In genomic region chr9:106171346-106172158, GRCm38 (mm10) we compare ENCODE assay signal across 8 mouse cellular contexts. TPM values are rescaled to one million over a fixed set of nuclear protein-coding genes. Genes with fewer than 3 reads are reported as not detected.
DNase-seq lines count a peak whose midpoint lies in the region; ATAC-seq and TF ChIP-seq lines count a peak whose summit lies in the region.

No protein-coding gene starts in this region.

- H3K36me3 ChIP-seq in erythroblast, embryonic 14.5 days (ENCODE audit: control insufficient read depth): peaks cover 27% of the 10 kb centered on the region
- H3K36me3 ChIP-seq in heart, embryonic 11.5 days (ENCODE audit: control insufficient read depth, insufficient read depth, low read length): no peaks in the 10 kb centered on the region
- peaks cover 4% of the 10 kb centered on the region for H3K36me3 ChIP-seq in kidney, embryonic 14.5 days (ENCODE audit: control insufficient read depth, insufficient read depth, low read length)
- peaks cover 5% of the 10 kb centered on the region; the same call in 1 of the 2 replicates for H3K36me3 ChIP-seq in liver, embryonic 11.5 days (ENCODE audit: control insufficient read depth, insufficient read depth, low read length)
- H3K36me3 ChIP-seq in midbrain, postnatal 0 days (ENCODE audit: insufficient read depth, low read length): 0 out of 2 replicates have a peak, but pooled peaks cover 2% of the 10 kb centered on the region
- H3K36me3 ChIP-seq in stomach, embryonic 14.5 days (ENCODE audit: control insufficient read depth, insufficient read depth, low read length): no peaks in the 10 kb centered on the region

- peak overlapping the region; percentile 95 for H3K4me3 ChIP-seq in erythroblast, embryonic 14.5 days (replicated peaks)
- peak overlapping the region; percentile 98 for H3K4me3 ChIP-seq in heart, embryonic 11.5 days (ENCODE audit: low read depth, low read length)
- peak overlapping the region; percentile 96 for H3K4me3 ChIP-seq in kidney, embryonic 14.5 days (ENCODE audit: low read length)
- peak overlapping the region; percentile 85 for H3K4me3 ChIP-seq in liver, embryonic 11.5 days (ENCODE audit: low read depth, low read length)
- H3K4me3 ChIP-seq in midbrain, postnatal 0 days (ENCODE audit: low read depth, low read length): peak overlapping the region; percentile 98
- peak overlapping the region; percentile 97 for H3K4me3 ChIP-seq in stomach, embryonic 14.5 days (ENCODE audit: low read depth, low read length)

- H3K9me3 ChIP-seq in erythroblast, embryonic 14.5 days (ENCODE audit: control insufficient read depth, low read length): no peaks in the 10 kb centered on the region
- H3K9me3 ChIP-seq in heart, embryonic 11.5 days (replicated peaks; ENCODE audit: control insufficient read depth, low read length): no peaks in the 10 kb centered on the region
- H3K9me3 ChIP-seq in kidney, embryonic 14.5 days (ENCODE audit: control insufficient read depth, low read length): no peaks in the 10 kb centered on the region
- no peaks in the 10 kb centered on the region for H3K9me3 ChIP-seq in liver, embryonic 11.5 days (ENCODE audit: control insufficient read depth, low read length)
- no peaks in the 10 kb centered on the region for H3K9me3 ChIP-seq in midbrain, postnatal 0 days (ENCODE audit: low read length)
- H3K9me3 ChIP-seq in stomach, embryonic 14.5 days (ENCODE audit: control insufficient read depth, low read depth, low read length): no peaks in the 10 kb centered on the region

- H3K9ac ChIP-seq in heart, embryonic 11.5 days (ENCODE audit: low read depth, low read length): peak overlapping the region; percentile 97
- peak overlapping the region; percentile 97 for H3K9ac ChIP-seq in kidney, embryonic 14.5 days (ENCODE audit: low read depth, low read length)
- peak overlapping the region; percentile 92 for H3K9ac ChIP-seq in liver, embryonic 11.5 days (ENCODE audit: low read depth, low read length)
- H3K9ac ChIP-seq in midbrain, postnatal 0 days (replicated peaks; ENCODE audit: low read length, poor library complexity, severe bottlenecking): peak overlapping the region; percentile 96
- H3K9ac ChIP-seq in stomach, embryonic 14.5 days (replicated peaks; ENCODE audit: low read depth, low read length): peak overlapping the region; percentile 95

- H3K27ac ChIP-seq in heart, embryonic 11.5 days (ENCODE audit: low read depth, low read length): peak overlapping the region; percentile 97
- H3K27ac ChIP-seq in kidney, embryonic 14.5 days (ENCODE audit: low read depth, low read length): peak overlapping the region; percentile 96
- H3K27ac ChIP-seq in liver, embryonic 11.5 days (ENCODE audit: low read depth, low read length): peak overlapping the region; percentile 93
- H3K27ac ChIP-seq in midbrain, postnatal 0 days (ENCODE audit: low read depth, low read length): peak overlapping the region; percentile 98
- peak overlapping the region; percentile 95 for H3K27ac ChIP-seq in stomach, embryonic 14.5 days (ENCODE audit: low read length)

- peak overlapping the region; percentile 82 for H3K4me2 ChIP-seq in heart, embryonic 11.5 days
- peak overlapping the region; percentile 69 for H3K4me2 ChIP-seq in kidney, embryonic 14.5 days (replicated peaks; ENCODE audit: low read depth, low read length)
- H3K4me2 ChIP-seq in liver, embryonic 11.5 days: peak overlapping the region; percentile 84
- peak overlapping the region; percentile 72 for H3K4me2 ChIP-seq in midbrain, postnatal 0 days (ENCODE audit: low read depth, low read length, poor library complexity, severe bottlenecking)
- peak overlapping the region; percentile 58 for H3K4me2 ChIP-seq in stomach, embryonic 14.5 days (replicated peaks; ENCODE audit: low read depth, low read length)

- H3K27me3 ChIP-seq in erythroblast, embryonic 14.5 days (ENCODE audit: control insufficient read depth): no peaks in the 10 kb centered on the region
- no peaks in the 10 kb centered on the region for H3K27me3 ChIP-seq in heart, embryonic 11.5 days (ENCODE audit: control insufficient read depth, insufficient read depth, low read length)
- H3K27me3 ChIP-seq in kidney, embryonic 14.5 days (ENCODE audit: control insufficient read depth, insufficient read depth, low read length): no peaks in the 10 kb centered on the region
- no peaks in the 10 kb centered on the region for H3K27me3 ChIP-seq in liver, embryonic 11.5 days (replicated peaks; ENCODE audit: control insufficient read depth, insufficient read depth, low read length)
- no peaks in the 10 kb centered on the region for H3K27me3 ChIP-seq in midbrain, postnatal 0 days (ENCODE audit: insufficient read depth, low read length)
- H3K27me3 ChIP-seq in stomach, embryonic 14.5 days (ENCODE audit: control insufficient read depth, insufficient read depth, low read length): no peaks in the 10 kb centered on the region

- WGBS in heart, embryonic 11.5 days (ENCODE audit: insufficient replicate concordance): under 1% methylated on average over 30 of the region's 30 CpGs
- WGBS in kidney, embryonic 14.5 days: under 1% methylated on average over 30 of the region's 30 CpGs
- under 1% methylated on average over 30 of the region's 30 CpGs for WGBS in liver, embryonic 11.5 days
- under 1% methylated on average over 30 of the region's 30 CpGs for WGBS in midbrain, postnatal 0 days
- 0% methylated on average over 30 of the region's 30 CpGs for WGBS in stomach, embryonic 14.5 days

- no peak for TF ChIP-seq CTCF in midbrain, postnatal 0 days (IDR thresholded peaks at IDR 0.05)

- peak; percentile 45 for DNase-seq in CD4-positive, CD25-positive, alpha-beta regulatory T cell, adult 2 months (ENCODE audit: low read depth, low spot score)
- DNase-seq in brain, adult 2 months (ENCODE audit: low read depth, low spot score): peak; percentile 80
- peak; percentile 64 for DNase-seq in liver, embryonic 11.5 days (ENCODE audit: low spot score)
- peak; percentile 58 for DNase-seq in midbrain, postnatal 0 days (ENCODE audit: low spot score)

- peaks cover 43% of the 10 kb centered on the region for H3K4me1 ChIP-seq in erythroblast, embryonic 14.5 days (ENCODE audit: control insufficient read depth)
- H3K4me1 ChIP-seq in heart, embryonic 11.5 days (ENCODE audit: control insufficient read depth, insufficient read depth, low read length): peaks cover 24% of the 10 kb centered on the region
- peaks cover 32% of the 10 kb centered on the region for H3K4me1 ChIP-seq in kidney, embryonic 14.5 days (ENCODE audit: control insufficient read depth, insufficient read depth, low read length)
- peaks cover 31% of the 10 kb centered on the region for H3K4me1 ChIP-seq in liver, embryonic 11.5 days (replicated peaks; ENCODE audit: control insufficient read depth, insufficient read depth, low read length)
- H3K4me1 ChIP-seq in midbrain, postnatal 0 days (ENCODE audit: insufficient read depth, low read length): peaks cover 23% of the 10 kb centered on the region
- peaks cover 15% of the 10 kb centered on the region; the same call in 1 of the 2 replicates for H3K4me1 ChIP-seq in stomach, embryonic 14.5 days (ENCODE audit: control insufficient read depth, insufficient read depth, low read length)

- ATAC-seq in heart, embryonic 11.5 days (replicated peaks; ENCODE audit: insufficient number of reproducible peaks, low FRiP score, low TSS enrichment): peak; percentile 63
- peak; percentile 59 for ATAC-seq in kidney, embryonic 14.5 days (ENCODE audit: low FRiP score, low TSS enrichment)
- ATAC-seq in liver, embryonic 11.5 days (replicated peaks; ENCODE audit: low FRiP score): peak; percentile 54
- peak; percentile 63; the same call in 1 of the 2 replicates for ATAC-seq in midbrain, postnatal 0 days (ENCODE audit: low FRiP score)
- ATAC-seq in stomach, embryonic 14.5 days (ENCODE audit: insufficient number of reproducible peaks, insufficient read depth, low FRiP score, low read depth): peak; percentile 58

RNA-seq across cellular contexts. Expression of gene Wdr82, which starts 0.8 kb away (rescaled TPM):
- 0.41 and 0.51 TPM in 2 replicates for polyA plus RNA-seq in erythroblast, embryonic 14.5 days (2012)
- polyA plus RNA-seq in heart, embryonic 11.5 days (2014; fragmentation: Nextera tagmentation; extraction: Ambion mirVana): 22.7 and 24.4 TPM in 2 replicates
- polyA plus RNA-seq in kidney, embryonic 14.5 days (2014; fragmentation: Nextera tagmentation; extraction: Ambion mirVana): 27.1 and 38.1 TPM in 2 replicates
- 18.8 TPM in 2 replicates for polyA plus RNA-seq in liver, embryonic 11.5 days (2014; fragmentation: Nextera tagmentation; extraction: Ambion mirVana)
- 245 and 261 TPM in 2 replicates for total RNA-seq in midbrain, postnatal 0 days (2014; rRNA removed)
- polyA plus RNA-seq in midbrain, postnatal 0 days (2015; fragmentation: Nextera tagmentation; extraction: Ambion mirVana): 30.6 and 31.7 TPM in 2 replicates
- polyA plus RNA-seq in stomach, embryonic 14.5 days (2014; fragmentation: Nextera tagmentation; extraction: Ambion mirVana): 29.0 and 31.3 TPM in 2 replicates

RNA-seq across cellular contexts. Expression of gene Glyctk, which starts 13.6 kb away (rescaled TPM):
- polyA plus RNA-seq in erythroblast, embryonic 14.5 days (2012): 0.04 and 0.07 TPM in 2 replicates
- 0.57 and 1.1 TPM in 2 replicates for polyA plus RNA-seq in heart, embryonic 11.5 days (2014; fragmentation: Nextera tagmentation; extraction: Ambion mirVana)
- 1.3 and 4.2 TPM in 2 replicates for polyA plus RNA-seq in kidney, embryonic 14.5 days (2014; fragmentation: Nextera tagmentation; extraction: Ambion mirVana)
- 12.4 and 15.7 TPM in 2 replicates for polyA plus RNA-seq in liver, embryonic 11.5 days (2014; fragmentation: Nextera tagmentation; extraction: Ambion mirVana)
- total RNA-seq in midbrain, postnatal 0 days (2014; rRNA removed): 0.66 and 0.94 TPM in 2 replicates
- polyA plus RNA-seq in midbrain, postnatal 0 days (2015; fragmentation: Nextera tagmentation; extraction: Ambion mirVana): 0.75 and 0.90 TPM in 2 replicates
- polyA plus RNA-seq in stomach, embryonic 14.5 days (2014; fragmentation: Nextera tagmentation; extraction: Ambion mirVana): 1.2 and 1.5 TPM in 2 replicates

RNA-seq across cellular contexts. Expression of gene Ppm1m, which starts 28.0 kb away (rescaled TPM):
- 0.33 and 0.45 TPM in 2 replicates for polyA plus RNA-seq in erythroblast, embryonic 14.5 days (2012)
- 20.6 and 23.5 TPM in 2 replicates for polyA plus RNA-seq in heart, embryonic 11.5 days (2014; fragmentation: Nextera tagmentation; extraction: Ambion mirVana)
- 36.4 and 43.1 TPM in 2 replicates for polyA plus RNA-seq in kidney, embryonic 14.5 days (2014; fragmentation: Nextera tagmentation; extraction: Ambion mirVana)
- polyA plus RNA-seq in liver, embryonic 11.5 days (2014; fragmentation: Nextera tagmentation; extraction: Ambion mirVana): 25.3 and 26.9 TPM in 2 replicates
- 16.2 and 27.7 TPM in 2 replicates for total RNA-seq in midbrain, postnatal 0 days (2014; rRNA removed)
- 18.5 and 21.3 TPM in 2 replicates for polyA plus RNA-seq in midbrain, postnatal 0 days (2015; fragmentation: Nextera tagmentation; extraction: Ambion mirVana)
- 35.6 and 38.3 TPM in 2 replicates for polyA plus RNA-seq in stomach, embryonic 14.5 days (2014; fragmentation: Nextera tagmentation; extraction: Ambion mirVana)

RNA-seq across cellular contexts. Expression of gene Twf2, which starts 31.4 kb away (rescaled TPM):
- polyA plus RNA-seq in erythroblast, embryonic 14.5 days (2012): 0.48 and 0.87 TPM in 2 replicates
- polyA plus RNA-seq in heart, embryonic 11.5 days (2014; fragmentation: Nextera tagmentation; extraction: Ambion mirVana): 55.6 and 62.2 TPM in 2 replicates
- polyA plus RNA-seq in kidney, embryonic 14.5 days (2014; fragmentation: Nextera tagmentation; extraction: Ambion mirVana): 77.9 and 80.8 TPM in 2 replicates
- 58.4 and 61.1 TPM in 2 replicates for polyA plus RNA-seq in liver, embryonic 11.5 days (2014; fragmentation: Nextera tagmentation; extraction: Ambion mirVana)
- 60.1 and 78.3 TPM in 2 replicates for total RNA-seq in midbrain, postnatal 0 days (2014; rRNA removed)
- 41.6 and 47.4 TPM in 2 replicates for polyA plus RNA-seq in midbrain, postnatal 0 days (2015; fragmentation: Nextera tagmentation; extraction: Ambion mirVana)
- polyA plus RNA-seq in stomach, embryonic 14.5 days (2014; fragmentation: Nextera tagmentation; extraction: Ambion mirVana): 67.7 and 69.3 TPM in 2 replicates

RNA-seq across cellular contexts. Expression of gene Tlr9, which starts 50.8 kb away (rescaled TPM):
- 0.01 TPM in 1 of 2 replicates, not detected in the other for polyA plus RNA-seq in erythroblast, embryonic 14.5 days (2012)
- polyA plus RNA-seq in heart, embryonic 11.5 days (2014; fragmentation: Nextera tagmentation; extraction: Ambion mirVana): not detected in 2 replicates
- 0.14 TPM in 1 of 2 replicates, not detected in the other for polyA plus RNA-seq in kidney, embryonic 14.5 days (2014; fragmentation: Nextera tagmentation; extraction: Ambion mirVana)
- polyA plus RNA-seq in liver, embryonic 11.5 days (2014; fragmentation: Nextera tagmentation; extraction: Ambion mirVana): not detected in 2 replicates
- 0.49 and 0.85 TPM in 2 replicates for total RNA-seq in midbrain, postnatal 0 days (2014; rRNA removed)
- polyA plus RNA-seq in midbrain, postnatal 0 days (2015; fragmentation: Nextera tagmentation; extraction: Ambion mirVana): 0.07 and 0.16 TPM in 2 replicates
- polyA plus RNA-seq in stomach, embryonic 14.5 days (2014; fragmentation: Nextera tagmentation; extraction: Ambion mirVana): 0.13 TPM in 1 of 2 replicates, not detected in the other

Comparison
In these comparisons a context has a peak if more than half of its experiments do, and no peak if none do; other contexts are left out.
1. Peak in every context shown above with its lines: DNase-seq, ATAC-seq, H3K4me3 ChIP-seq and H3K27ac ChIP-seq.
2. RNA of gene Wdr82, which starts 0.8 kb away (polyA plus RNA-seq): 30.6 to 31.7 TPM in midbrain, postnatal 0 days, 29.0 to 31.3 TPM in stomach, embryonic 14.5 days, 27.1 to 38.1 TPM in kidney, embryonic 14.5 days, 22.7 to 24.4 TPM in heart, embryonic 11.5 days and 18.8 TPM in liver, embryonic 11.5 days; 0.41 to 0.51 TPM in erythroblast, embryonic 14.5 days; every median in the first group is over 10 times any median in the second.
3. RNA of gene Ppm1m, which starts 28.0 kb away (polyA plus RNA-seq): 36.4 to 43.1 TPM in kidney, embryonic 14.5 days, 35.6 to 38.3 TPM in stomach, embryonic 14.5 days, 25.3 to 26.9 TPM in liver, embryonic 11.5 days, 20.6 to 23.5 TPM in heart, embryonic 11.5 days and 18.5 to 21.3 TPM in midbrain, postnatal 0 days; 0.33 to 0.45 TPM in erythroblast, embryonic 14.5 days; every median in the first group is over 10 times any median in the second.